Mouse (Mus musculus) erythroblast, embryonic 14.5 days (primary cell): Measurements from ENCODE around the gene Itgb2.

Experiments
- GATA1 ChIP-seq: IDR thresholded peaks from 2 replicates; pipeline ENCODE4 v1.6.1; 2012; ENCODE audit warnings: low read length, inconsistent platforms, mixed read lengths
- TAL1 ChIP-seq: IDR thresholded peaks from 3 replicates; pipeline ENCODE4 v1.6.1; 2012; ENCODE audit warnings: low read length, inconsistent platforms, mixed read lengths

DNA sequence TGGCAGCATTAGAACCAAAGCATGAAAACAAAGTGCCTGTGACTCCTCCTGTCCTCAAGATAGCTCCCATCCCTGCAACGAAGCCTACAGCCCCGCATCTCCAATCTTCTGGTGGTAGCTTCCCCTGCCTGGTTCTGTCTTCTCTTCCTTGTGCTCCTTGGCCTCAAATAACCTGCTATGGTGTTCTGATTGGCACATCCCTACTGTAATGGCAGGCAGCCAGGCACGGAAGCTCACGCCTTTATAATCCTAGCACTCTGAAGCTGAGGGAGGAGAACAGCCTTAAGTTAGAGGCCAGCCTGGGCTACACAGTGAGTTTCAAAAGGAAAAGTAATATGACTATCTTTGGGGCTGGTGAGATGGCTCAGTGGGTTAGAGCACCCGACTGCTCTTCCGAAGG is 25.9 kb upstream of the Itgb2 start:
- TF ChIP-seq TAL1 (no peak), GATA1 (no peak)
